Mouse (Mus musculus): ENCODE data around the gene Dtd1. TPM values are rescaled to one million over a fixed set of nuclear protein-coding genes. Genes with fewer than 3 reads are reported as not detected.

The Dtd1 gene
- polyA plus RNA-seq, 1 experiment, result 25.5 TPM

- H3K27ac ChIP-seq (ENCODE audit: insufficient read depth, low read depth, low read length), result peak within 1 kb of the TSS; percentile 46; the same call in 1 of the 2 replicates
- H3K4me1 ChIP-seq (ENCODE audit: control insufficient read depth, insufficient read depth, low read length), result peaks cover 3% of the 10 kb centered on the region; the same call in 1 of the 2 replicates
- H3K4me3 ChIP-seq (ENCODE audit: insufficient read depth, low read depth, low read length), result peak within 1 kb of the TSS; percentile 83
- peak; percentile 89 for DNase-seq
- no peak for TF ChIP-seq POLR2A (IDR thresholded peaks at IDR 0.05; ENCODE audit: low read depth, low read length)
- TF ChIP-seq CTCF (conservative IDR thresholded peaks at IDR 0.05; ENCODE audit: insufficient read depth, insufficient read length, low read depth, low read length), result no peak
- no peaks in the 10 kb centered on the region for H3K36me3 ChIP-seq (ENCODE audit: control insufficient read depth, insufficient read depth, low read length)
- under 1% methylated on average over 31 of the region's 31 CpGs for WGBS
- no peaks in the 10 kb centered on the region for H3K27me3 ChIP-seq (replicated peaks; ENCODE audit: control insufficient read depth, insufficient read depth, low read length)
Observed at GRCm38 (mm10) chr2:144593951-144594651, 5.6 kb upstream of the Dtd1 start, which contains the start of gene Smim26. TSS of gene Smim26 (plus strand) at chr2:144594054.

GRCm38 (mm10) chr2:144598006-144598405 is 1.7 kb upstream of the Dtd1 start:
- no peak overlapping the region for H3K4me3 ChIP-seq (ENCODE audit: insufficient read depth, low read depth, low read length)

GRCm38 (mm10) chr2:144601576-144601975 is 1.9 kb downstream of the Dtd1 start:
- WGBS, result 97% methylated on average over 1 of the region's 1 CpGs
- H3K36me3 ChIP-seq (ENCODE audit: control insufficient read depth, insufficient read depth, low read length), result no peaks in the 10 kb centered on the region
- H3K27me3 ChIP-seq (replicated peaks; ENCODE audit: control insufficient read depth, insufficient read depth, low read length), result no peaks in the 10 kb centered on the region
- H3K27ac ChIP-seq (ENCODE audit: insufficient read depth, low read depth, low read length), result no peak overlapping the region
- H3K4me1 ChIP-seq (ENCODE audit: control insufficient read depth, insufficient read depth, low read length), result no peaks in the 10 kb centered on the region
- DNase-seq, result no peak
- TF ChIP-seq POLR2A (IDR thresholded peaks at IDR 0.05; ENCODE audit: low read depth, low read length), result no peak
- TF ChIP-seq CTCF (conservative IDR thresholded peaks at IDR 0.05; ENCODE audit: insufficient read depth, insufficient read length, low read depth, low read length), result no peak
- H3K4me3 ChIP-seq (ENCODE audit: insufficient read depth, low read depth, low read length), result no peak overlapping the region

More at GRCm38 (mm10) chr2:144598006-144598405, 1.7 kb upstream of the Dtd1 start:
- WGBS, result 84% methylated on average over 2 of the region's 2 CpGs
- H3K4me1 ChIP-seq (ENCODE audit: control insufficient read depth, insufficient read depth, low read length), result peaks cover 3% of the 10 kb centered on the region; the same call in 1 of the 2 replicates
- DNase-seq, result no peak
- H3K27me3 ChIP-seq (replicated peaks; ENCODE audit: control insufficient read depth, insufficient read depth, low read length), result no peaks in the 10 kb centered on the region
- H3K27ac ChIP-seq (ENCODE audit: insufficient read depth, low read depth, low read length), result no peak overlapping the region
- H3K36me3 ChIP-seq (ENCODE audit: control insufficient read depth, insufficient read depth, low read length), result no peaks in the 10 kb centered on the region
- TF ChIP-seq CTCF (conservative IDR thresholded peaks at IDR 0.05; ENCODE audit: insufficient read depth, insufficient read length, low read depth, low read length) (no peak), POLR2A (IDR thresholded peaks at IDR 0.05; ENCODE audit: low read depth, low read length) (no peak)

GRCm38 (mm10) chr2:144613956-144614355 is 14.3 kb downstream of the Dtd1 start:
- no peak for TF ChIP-seq CTCF (conservative IDR thresholded peaks at IDR 0.05; ENCODE audit: insufficient read depth, insufficient read length, low read depth, low read length)
- no peak for TF ChIP-seq POLR2A (IDR thresholded peaks at IDR 0.05; ENCODE audit: low read depth, low read length)
- Histone ChIP-seq H3K36me3 (ENCODE audit: control insufficient read depth, insufficient read depth, low read length) (no peaks in the 10 kb centered on the region), H3K27ac (ENCODE audit: insufficient read depth, low read depth, low read length) (no peak overlapping the region), H3K27me3 (replicated peaks; ENCODE audit: control insufficient read depth, insufficient read depth, low read length) (no peaks in the 10 kb centered on the region), H3K4me3 (ENCODE audit: insufficient read depth, low read depth, low read length) (no peak overlapping the region), H3K4me1 (ENCODE audit: control insufficient read depth, insufficient read depth, low read length) (no peaks in the 10 kb centered on the region)
- WGBS, result 96% methylated on average over 6 of the region's 6 CpGs
- DNase-seq, result no peak

- DNase-seq, result no peak
- H3K4me1 ChIP-seq (ENCODE audit: control insufficient read depth, insufficient read depth, low read length), result no peaks in the 10 kb centered on the region
- H3K27me3 ChIP-seq (replicated peaks; ENCODE audit: control insufficient read depth, insufficient read depth, low read length), result no peaks in the 10 kb centered on the region
- H3K27ac ChIP-seq (ENCODE audit: insufficient read depth, low read depth, low read length), result no peak overlapping the region
- no peak overlapping the region for H3K4me3 ChIP-seq (ENCODE audit: insufficient read depth, low read depth, low read length)
- no peaks in the 10 kb centered on the region for H3K36me3 ChIP-seq (ENCODE audit: control insufficient read depth, insufficient read depth, low read length)
- 94% methylated on average over 16 of the region's 16 CpGs for WGBS
- no peak for TF ChIP-seq CTCF (conservative IDR thresholded peaks at IDR 0.05; ENCODE audit: insufficient read depth, insufficient read length, low read depth, low read length)
- TF ChIP-seq POLR2A (IDR thresholded peaks at IDR 0.05; ENCODE audit: low read depth, low read length), result no peak
Observed at GRCm38 (mm10) chr2:144617074-144617874, 17.6 kb downstream of the Dtd1 start.

- Histone ChIP-seq H3K27me3 (replicated peaks; ENCODE audit: control insufficient read depth, insufficient read depth, low read length) (no peaks in the 10 kb centered on the region), H3K4me3 (ENCODE audit: insufficient read depth, low read depth, low read length) (no peak overlapping the region), H3K4me1 (ENCODE audit: control insufficient read depth, insufficient read depth, low read length) (no peaks in the 10 kb centered on the region), H3K27ac (ENCODE audit: insufficient read depth, low read depth, low read length) (no peak overlapping the region), H3K36me3 (ENCODE audit: control insufficient read depth, insufficient read depth, low read length) (no peaks in the 10 kb centered on the region)
- DNase-seq, result no peak
- no peak for TF ChIP-seq POLR2A (IDR thresholded peaks at IDR 0.05; ENCODE audit: low read depth, low read length)
- 62% methylated on average over 6 of the region's 6 CpGs for WGBS
Observed at GRCm38 (mm10) chr2:144621491-144621890, 21.8 kb downstream of the Dtd1 start.

GRCm38 (mm10) chr2:144633551-144633950 is 33.9 kb downstream of the Dtd1 start:
- no peak for DNase-seq
- Histone ChIP-seq H3K4me3 (ENCODE audit: insufficient read depth, low read depth, low read length) (no peak overlapping the region), H3K36me3 (ENCODE audit: control insufficient read depth, insufficient read depth, low read length) (no peaks in the 10 kb centered on the region), H3K4me1 (ENCODE audit: control insufficient read depth, insufficient read depth, low read length) (no peaks in the 10 kb centered on the region), H3K27me3 (replicated peaks; ENCODE audit: control insufficient read depth, insufficient read depth, low read length) (no peaks in the 10 kb centered on the region), H3K27ac (ENCODE audit: insufficient read depth, low read depth, low read length) (no peak overlapping the region)
- TF ChIP-seq CTCF (conservative IDR thresholded peaks at IDR 0.05; ENCODE audit: insufficient read depth, insufficient read length, low read depth, low read length) (no peak), POLR2A (IDR thresholded peaks at IDR 0.05; ENCODE audit: low read depth, low read length) (no peak)
- WGBS, result 91% methylated on average over 2 of the region's 2 CpGs

All from kidney, adult 2 months (tissue).